10 mouse cellular contexts compared by ENCODE assay signal in genomic region chr15:79194048-79194447, GRCm38 (mm10). TPM values are rescaled to one million over a fixed set of nuclear protein-coding genes. Genes with fewer than 3 reads are reported as not detected.
DNase-seq lines count a peak whose midpoint lies in the region; ATAC-seq and TF ChIP-seq lines count a peak whose summit lies in the region.
"Had no signal": no experiment of that assay in that cellular context is flagged by ENCODE, and none has a peak within 500 bp of the region (broad histone marks: within the 10 kb centered on the region; RNA-seq: fewer than 3 reads in every experiment).

No protein-coding gene starts in this region.

- H3K36me3 ChIP-seq in forebrain, embryonic 12.5 days (replicated peaks): no peaks in the 10 kb centered on the region
- H3K36me3 ChIP-seq in limb, embryonic 14.5 days (ENCODE audit: control insufficient read depth, insufficient read depth, low read length): no peaks in the 10 kb centered on the region
- H3K36me3 ChIP-seq in stomach, embryonic 16.5 days (ENCODE audit: control insufficient read depth, insufficient read depth, low read length): no peaks in the 10 kb centered on the region
- H3K36me3 ChIP-seq: G1E had no signal

- no peaks in the 10 kb centered on the region for H3K27me3 ChIP-seq in forebrain, embryonic 12.5 days
- no peaks in the 10 kb centered on the region for H3K27me3 ChIP-seq in limb, embryonic 14.5 days (ENCODE audit: control insufficient read depth, insufficient read depth, low read length)
- no peaks in the 10 kb centered on the region for H3K27me3 ChIP-seq in stomach, embryonic 16.5 days (ENCODE audit: control insufficient read depth, insufficient read depth, low read length)

- H3K4me2 ChIP-seq in forebrain, embryonic 12.5 days: no peak overlapping the region
- H3K4me2 ChIP-seq in limb, embryonic 14.5 days (replicated peaks; ENCODE audit: low read depth, low read length, severe bottlenecking): no peak overlapping the region
- no peak overlapping the region for H3K4me2 ChIP-seq in stomach, embryonic 16.5 days (ENCODE audit: low read depth, low read length)

- TF ChIP-seq CTCF in left cerebral cortex, adult 2 months (IDR thresholded peaks at IDR 0.05): no peak

- ATAC-seq in forebrain, embryonic 12.5 days (ENCODE audit: low FRiP score): no peak
- ATAC-seq in limb, embryonic 14.5 days (ENCODE audit: low FRiP score, low read depth): no peak
- no peak for ATAC-seq in stomach, embryonic 16.5 days (ENCODE audit: insufficient read depth, low FRiP score)
- ATAC-seq in frontal cortex, adult (ENCODE audit: low TSS enrichment): no peak

- no peak for DNase-seq in left cerebral cortex, adult 2 months (ENCODE audit: extremely low spot score in 1 of 2, low spot score in 2 of 2)
- DNase-seq in left cerebral cortex, postnatal 25 days (ENCODE audit: low spot score in 2 of 2): no peak
- DNase-seq in limb, embryonic 14.5 days (ENCODE audit: low spot score): no peak
- no peak for DNase-seq in thymus, postnatal 0 days (ENCODE audit: low spot score)
- DNase-seq: adrenal gland, postnatal 25 days; cerebellum, postnatal 36 days had no signal

- 85% methylated on average over 9 of the region's 9 CpGs for WGBS in forebrain, embryonic 12.5 days
- WGBS in limb, embryonic 14.5 days: 78% methylated on average over 9 of the region's 9 CpGs
- 63% methylated on average over 9 of the region's 9 CpGs for WGBS in stomach, embryonic 16.5 days

- H3K9ac ChIP-seq in forebrain, embryonic 12.5 days: 0 out of 2 replicates have a peak overlapping the region, but pooled peaks have one; percentile 49
- H3K9ac ChIP-seq in limb, embryonic 14.5 days (ENCODE audit: low read depth, low read length, severe bottlenecking): 0 out of 2 replicates have a peak overlapping the region, but pooled peaks have one; percentile 48
- no peak overlapping the region for H3K9ac ChIP-seq in stomach, embryonic 16.5 days (ENCODE audit: low read length)

- no peak overlapping the region for H3K4me3 ChIP-seq in left cerebral cortex, adult 2 months
- H3K4me3 ChIP-seq in forebrain, embryonic 12.5 days (replicated peaks): no peak overlapping the region
- no peak overlapping the region for H3K4me3 ChIP-seq in limb, embryonic 14.5 days (replicated peaks; ENCODE audit: low read length)
- no peak overlapping the region for H3K4me3 ChIP-seq in stomach, embryonic 16.5 days (replicated peaks; ENCODE audit: low read length)

- H3K9me3 ChIP-seq in forebrain, embryonic 12.5 days: no peaks in the 10 kb centered on the region
- no peaks in the 10 kb centered on the region for H3K9me3 ChIP-seq in limb, embryonic 14.5 days (ENCODE audit: control insufficient read depth, low read length)
- no peaks in the 10 kb centered on the region for H3K9me3 ChIP-seq in stomach, embryonic 16.5 days (replicated peaks; ENCODE audit: control insufficient read depth, low read length)
- H3K9me3 ChIP-seq: G1E had no signal

- intact Hi-C loops in left cerebral cortex, adult 2 months (cut with DNase I): no loop called here
- intact Hi-C loops in left cerebral cortex, postnatal 25 days (cut with DNase I): no loop called here

- no peak for TF ChIP-seq POLR2A in limb, embryonic 14.5 days (IDR thresholded peaks at IDR 0.05; ENCODE audit: borderline replicate concordance, extremely low read depth, insufficient read depth, insufficient read length)

- peaks cover 33% of the 10 kb centered on the region for H3K4me1 ChIP-seq in forebrain, embryonic 12.5 days
- peaks cover 13% of the 10 kb centered on the region; the same call in 1 of the 2 replicates for H3K4me1 ChIP-seq in limb, embryonic 14.5 days (ENCODE audit: control insufficient read depth, insufficient read depth, low read length)
- peaks cover 7% of the 10 kb centered on the region; the same call in 1 of the 2 replicates for H3K4me1 ChIP-seq in stomach, embryonic 16.5 days (ENCODE audit: control insufficient read depth, insufficient read depth, low read length)

- H3K27ac ChIP-seq in left cerebral cortex, adult 2 months: peak overlapping the region; percentile 73
- peak overlapping the region; percentile 97 for H3K27ac ChIP-seq in forebrain, embryonic 12.5 days
- peak overlapping the region; percentile 72; the same call in 1 of the 2 replicates for H3K27ac ChIP-seq in limb, embryonic 14.5 days (replicated peaks; ENCODE audit: low read depth, low read length)
- peak overlapping the region; percentile 81; the same call in 1 of the 2 replicates for H3K27ac ChIP-seq in stomach, embryonic 16.5 days (ENCODE audit: low read length)

RNA-seq across cellular contexts. Expression of gene Sox10, which starts 29.0 kb away (rescaled TPM):
- 10 to 100 TPM; 17.1 to 18.7 TPM for total RNA-seq in left cerebral cortex, adult 2 months (2021)
- total RNA-seq in left cerebral cortex, postnatal 25 days (2021): 10 to 100 TPM; 24.5 to 25.4 TPM
- polyA plus RNA-seq in forebrain, embryonic 12.5 days (2016; fragmentation: Nextera tagmentation; extraction: Ambion mirVana): 1.5 and 2.4 TPM in 2 replicates
- polyA plus RNA-seq in limb, embryonic 14.5 days (2012; rRNA removed): 20.3 and 26.9 TPM in 2 replicates
- polyA plus RNA-seq in limb, embryonic 14.5 days (2014; fragmentation: Nextera tagmentation; extraction: Ambion mirVana): 7.8 and 9.0 TPM in 2 replicates
- 5.3 and 5.4 TPM in 2 replicates for polyA plus RNA-seq in stomach, embryonic 16.5 days (2015; fragmentation: Nextera tagmentation; extraction: Ambion mirVana)
- 0.08 and 0.26 TPM in 2 replicates for polyA plus RNA-seq in thymus, postnatal 0 days (2015; fragmentation: Nextera tagmentation; extraction: Ambion mirVana)
- polyA plus RNA-seq: G1E had no signal

RNA-seq across cellular contexts. Expression of gene Pick1, which starts 34.9 kb away (rescaled TPM):
- total RNA-seq in left cerebral cortex, adult 2 months (2021): 10 to 100 TPM; 55.7 to 57.8 TPM
- total RNA-seq in left cerebral cortex, postnatal 25 days (2021): 10 to 100 TPM; 49.9 to 54.6 TPM
- polyA plus RNA-seq in forebrain, embryonic 12.5 days (2016; fragmentation: Nextera tagmentation; extraction: Ambion mirVana): 64.5 and 67.5 TPM in 2 replicates
- polyA plus RNA-seq in limb, embryonic 14.5 days (2012; rRNA removed): 82.4 and 82.6 TPM in 2 replicates
- 23.3 and 25.7 TPM in 2 replicates for polyA plus RNA-seq in limb, embryonic 14.5 days (2014; fragmentation: Nextera tagmentation; extraction: Ambion mirVana)
- 55.0 and 58.7 TPM in 2 replicates for polyA plus RNA-seq in stomach, embryonic 16.5 days (2015; fragmentation: Nextera tagmentation; extraction: Ambion mirVana)
- polyA plus RNA-seq in thymus, postnatal 0 days (2015; fragmentation: Nextera tagmentation; extraction: Ambion mirVana): 18.2 and 21.9 TPM in 2 replicates

RNA-seq across cellular contexts. Expression of gene Gm49486, which starts 35.1 kb away (rescaled TPM):
- 1 to 10 TPM; 1.0 TPM for total RNA-seq in left cerebral cortex, adult 2 months (2021)
- total RNA-seq in left cerebral cortex, postnatal 25 days (2021): under 1 TPM; 0.37 to 0.53 TPM
- 0.49 and 0.72 TPM in 2 replicates for polyA plus RNA-seq in forebrain, embryonic 12.5 days (2016; fragmentation: Nextera tagmentation; extraction: Ambion mirVana)
- polyA plus RNA-seq in limb, embryonic 14.5 days (2012; rRNA removed): 1.5 and 2.6 TPM in 2 replicates
- polyA plus RNA-seq in limb, embryonic 14.5 days (2014; fragmentation: Nextera tagmentation; extraction: Ambion mirVana): 0.89 and 1.2 TPM in 2 replicates
- polyA plus RNA-seq in stomach, embryonic 16.5 days (2015; fragmentation: Nextera tagmentation; extraction: Ambion mirVana): 0.23 and 0.55 TPM in 2 replicates
- 0.07 and 0.35 TPM in 2 replicates for polyA plus RNA-seq in thymus, postnatal 0 days (2015; fragmentation: Nextera tagmentation; extraction: Ambion mirVana)
- total RNA-seq: adrenal gland, postnatal 25 days had no signal
- polyA plus RNA-seq: G1E had no signal

RNA-seq across cellular contexts. Expression of gene 1700088E04Rik, which starts 53.0 kb away (rescaled TPM):
- 10 to 100 TPM; 12.0 to 12.9 TPM for total RNA-seq in left cerebral cortex, adult 2 months (2021)
- total RNA-seq in left cerebral cortex, postnatal 25 days (2021): 10 to 100 TPM; 11.7 to 12.2 TPM
- polyA plus RNA-seq in forebrain, embryonic 12.5 days (2016; fragmentation: Nextera tagmentation; extraction: Ambion mirVana): 9.2 and 12.2 TPM in 2 replicates
- polyA plus RNA-seq in limb, embryonic 14.5 days (2012; rRNA removed): 3.8 and 4.7 TPM in 2 replicates
- polyA plus RNA-seq in limb, embryonic 14.5 days (2014; fragmentation: Nextera tagmentation; extraction: Ambion mirVana): 6.1 and 7.1 TPM in 2 replicates
- polyA plus RNA-seq in stomach, embryonic 16.5 days (2015; fragmentation: Nextera tagmentation; extraction: Ambion mirVana): 6.9 and 7.3 TPM in 2 replicates
- polyA plus RNA-seq in thymus, postnatal 0 days (2015; fragmentation: Nextera tagmentation; extraction: Ambion mirVana): 2.4 and 4.0 TPM in 2 replicates

RNA-seq across cellular contexts. Expression of gene Polr2f, which starts 53.2 kb away (rescaled TPM):
- total RNA-seq in left cerebral cortex, adult 2 months (2021): 100 to 1,000 TPM; 100 to 103 TPM
- 100 to 1,000 TPM in 1 of 2 experiments, 10 to 100 TPM in 1; 98.4 to 106 TPM for total RNA-seq in left cerebral cortex, postnatal 25 days (2021)
- 368 and 375 TPM in 2 replicates for polyA plus RNA-seq in forebrain, embryonic 12.5 days (2016; fragmentation: Nextera tagmentation; extraction: Ambion mirVana)
- polyA plus RNA-seq in limb, embryonic 14.5 days (2012; rRNA removed): 116 and 192 TPM in 2 replicates
- polyA plus RNA-seq in limb, embryonic 14.5 days (2014; fragmentation: Nextera tagmentation; extraction: Ambion mirVana): 326 and 334 TPM in 2 replicates
- polyA plus RNA-seq in stomach, embryonic 16.5 days (2015; fragmentation: Nextera tagmentation; extraction: Ambion mirVana): 281 and 302 TPM in 2 replicates
- 284 and 300 TPM in 2 replicates for polyA plus RNA-seq in thymus, postnatal 0 days (2015; fragmentation: Nextera tagmentation; extraction: Ambion mirVana)
